Mouse (Mus musculus): ENCODE data around the gene 4921504E06Rik.

DNA sequence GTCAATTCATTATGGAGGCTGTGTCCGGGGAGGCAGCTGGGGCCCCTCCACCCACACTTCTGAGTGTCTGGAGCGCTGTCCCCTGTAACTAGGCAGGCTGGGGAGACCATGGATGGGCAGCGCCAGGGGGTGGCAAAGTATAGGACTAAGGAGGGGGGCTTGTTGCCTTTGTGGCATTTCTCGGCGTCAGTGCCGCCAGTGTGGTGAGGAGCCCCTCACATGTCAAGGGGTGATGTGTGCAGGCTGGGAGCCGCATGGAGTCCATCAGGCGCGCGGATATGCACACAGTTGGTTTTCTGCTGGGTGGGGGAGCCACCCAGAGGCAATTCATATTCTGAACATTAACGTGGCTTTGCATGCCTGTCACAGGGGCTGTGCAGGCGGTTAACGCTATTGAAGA is 35.8 kb downstream of the 4921504E06Rik start:
- no peak for TF ChIP-seq POLR2A (IDR thresholded peaks at IDR 0.05; ENCODE audit: control insufficient read depth, low read depth, low read length)
- TF ChIP-seq CTCF (IDR thresholded peaks at IDR 0.05; ENCODE audit: control insufficient read depth, insufficient read depth, insufficient replicate concordance, low read depth, low read length) = no peak
